Mouse (Mus musculus) bone marrow macrophage, adult 2 months (primary cell): Measurements from ENCODE around the gene Cdkl5.

Experiments
- CTCF ChIP-seq: IDR thresholded peaks from 2 replicates; pipeline ENCODE4 v1.5.1; 2012; ENCODE audit warnings: low read depth, mild to moderate bottlenecking, low read length, moderate library complexity
- POLR2A ChIP-seq: IDR thresholded peaks from 2 replicates; pipeline ENCODE4 v1.6.1; 2012; ENCODE audit warnings: mild to moderate bottlenecking, low read depth, low read length, borderline replicate concordance

DNA sequence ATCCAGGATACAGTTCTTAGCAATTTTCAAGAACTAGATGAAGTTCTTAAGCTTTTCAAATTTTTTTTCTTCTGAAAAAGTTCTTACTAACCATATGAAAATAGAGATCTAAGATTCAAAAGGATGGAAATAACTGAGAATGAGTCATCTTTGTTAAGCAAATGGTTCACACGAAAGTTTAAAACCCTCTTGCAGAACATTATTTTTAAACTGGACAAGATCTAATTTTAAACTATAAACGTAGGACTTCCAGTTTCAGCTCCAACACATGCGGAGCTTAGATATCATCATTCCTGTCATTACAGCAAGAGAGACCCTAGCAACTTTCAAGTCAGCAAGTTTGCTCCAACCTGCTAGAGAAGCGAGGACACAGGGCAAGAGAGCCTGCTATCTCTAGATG, 88.0 kb downstream of the Cdkl5 start:
- no peak for TF ChIP-seq CTCF
- TF ChIP-seq POLR2A = no peak
